Mouse (Mus musculus): ENCODE measurements around the gene Klf6. TPM values are rescaled to one million over a fixed set of nuclear protein-coding genes. Genes with fewer than 3 reads are reported as not detected.

Gene Klf6
- polyA plus RNA-seq (2012; rRNA removed): 4.6 TPM in 2 replicates

DNA sequence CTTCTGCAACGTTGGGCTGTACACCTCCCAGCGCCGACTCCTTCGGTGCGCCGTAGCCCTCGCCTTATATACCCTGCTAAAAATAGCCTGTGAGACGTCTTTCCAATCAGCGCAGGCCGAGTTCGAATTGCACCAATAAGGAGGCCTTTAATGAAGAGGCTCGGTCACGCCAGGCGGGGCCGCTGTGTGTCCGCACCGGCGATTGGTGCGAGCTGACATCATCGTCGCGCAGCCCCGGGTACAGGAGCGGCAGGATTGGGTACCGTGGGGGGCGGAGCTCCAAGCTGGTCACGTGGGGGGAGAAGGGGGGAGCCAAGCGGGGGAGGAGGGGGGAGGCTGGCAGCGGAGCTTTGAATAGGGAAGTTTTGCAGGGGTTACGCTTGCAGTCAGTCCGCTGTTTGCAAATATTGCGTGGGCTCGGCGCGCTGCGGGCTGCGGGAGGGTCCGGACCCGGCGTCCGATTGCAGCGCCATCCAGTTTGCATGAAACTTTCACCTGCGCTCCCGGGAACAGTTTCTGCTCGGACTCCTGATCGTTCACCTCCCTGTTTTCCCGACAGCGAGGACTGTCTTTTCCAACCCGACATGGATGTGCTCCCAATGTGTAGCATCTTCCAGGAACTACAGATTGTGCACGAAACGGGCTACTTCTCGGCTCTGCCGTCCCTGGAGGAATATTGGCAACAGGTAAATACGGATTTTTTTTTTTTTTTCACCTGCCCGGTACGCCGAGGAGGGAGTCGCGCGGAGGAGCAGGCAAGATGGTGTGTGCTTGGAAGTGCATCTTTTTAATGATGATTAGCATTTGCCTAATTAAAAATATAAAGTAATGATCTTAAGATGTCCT is at the start of gene Klf6:
TSS of gene Klf6 (plus strand) at position 326 of the 846 bp plus-strand sequence.

Data from liver, embryonic 14 days (tissue).